Comparison of ENCODE assay signal across 30 mouse cellular contexts in the genomic region with DNA sequence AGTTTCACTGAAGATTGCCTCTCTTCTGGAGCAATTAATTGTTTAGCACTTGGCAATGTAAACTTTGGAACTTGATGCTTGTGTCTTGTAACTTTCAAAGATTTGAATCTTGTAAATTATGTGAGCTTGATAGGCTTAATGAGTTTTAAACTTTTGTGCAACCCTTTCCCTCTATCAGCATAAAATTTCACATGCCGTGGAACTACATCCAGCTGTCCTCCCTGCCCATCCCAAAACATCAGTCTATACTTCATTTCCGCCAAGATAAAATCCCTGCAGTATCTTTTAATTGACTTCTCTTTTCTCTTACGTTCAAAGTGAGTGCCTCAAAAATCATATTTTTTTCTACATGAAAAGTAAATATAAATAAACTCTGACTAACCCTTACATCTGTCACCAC.
"Had no signal": no experiment of that assay in that cellular context is flagged by ENCODE, and none has a peak within 500 bp of the region (broad histone marks: within the 10 kb centered on the region; RNA-seq: fewer than 3 reads in every experiment).

No protein-coding gene starts in this region.

- DNase-seq: layer of hippocampus, postnatal 36 days; left cerebral cortex, postnatal 4 days; liver; liver, embryonic 13.5 days; liver, postnatal 0 days; lung, adult 18-20 months; lung, postnatal 10 days; lung, postnatal 14 days; lung, postnatal 36 days; lung, postnatal 4 days; midbrain, embryonic 14.5 days had no signal

- H3K27ac ChIP-seq: left cerebral cortex, adult 2 months; limb, embryonic 10.5 days; limb, embryonic 12.5 days; limb, embryonic 13.5 days; limb, embryonic 15.5 days; liver, embryonic 12.5 days; liver, embryonic 13.5 days; liver, embryonic 14.5 days; liver, embryonic 15.5 days; macrophage; midbrain, embryonic 10.5 days; midbrain, embryonic 12.5 days; midbrain, embryonic 13.5 days; midbrain, embryonic 15.5 days; neural tube, embryonic 12.5 days had no signal

- H3K4me2 ChIP-seq: limb, embryonic 12.5 days; limb, embryonic 13.5 days; limb, embryonic 15.5 days; liver, embryonic 11.5 days; liver, embryonic 12.5 days; liver, embryonic 13.5 days; liver, embryonic 15.5 days; midbrain, embryonic 11.5 days; midbrain, embryonic 12.5 days; midbrain, embryonic 13.5 days; midbrain, embryonic 15.5 days; neural tube, embryonic 12.5 days had no signal

- ATAC-seq: liver, embryonic 12.5 days; liver, postnatal 0 days; midbrain, embryonic 13.5 days; midbrain, embryonic 15.5 days; midbrain, embryonic 16.5 days had no signal

- H3K4me1 ChIP-seq: limb, embryonic 10.5 days; limb, embryonic 12.5 days; limb, embryonic 13.5 days; limb, embryonic 15.5 days; liver, embryonic 12.5 days; liver, embryonic 13.5 days; liver, embryonic 15.5 days; megakaryocyte, embryonic 14.5 days; midbrain, embryonic 10.5 days; midbrain, embryonic 12.5 days; midbrain, embryonic 13.5 days; midbrain, embryonic 15.5 days; neural tube, embryonic 12.5 days had no signal

- H3K9ac ChIP-seq: limb, embryonic 12.5 days; limb, embryonic 13.5 days; limb, embryonic 15.5 days; liver, embryonic 12.5 days; liver, embryonic 13.5 days; liver, embryonic 14.5 days; liver, embryonic 15.5 days; liver, postnatal 0 days; midbrain, embryonic 12.5 days; midbrain, embryonic 13.5 days; midbrain, embryonic 15.5 days; neural tube, embryonic 12.5 days had no signal

- H3K27me3 ChIP-seq: limb, embryonic 12.5 days; limb, embryonic 13.5 days; limb, embryonic 15.5 days; liver, embryonic 12.5 days; liver, embryonic 13.5 days; liver, embryonic 15.5 days; megakaryocyte, embryonic 14.5 days; midbrain, embryonic 12.5 days; midbrain, embryonic 13.5 days; midbrain, embryonic 15.5 days; neural tube, embryonic 12.5 days had no signal

- H3K36me3 ChIP-seq: limb, embryonic 10.5 days; limb, embryonic 12.5 days; limb, embryonic 13.5 days; limb, embryonic 15.5 days; liver, embryonic 12.5 days; liver, embryonic 13.5 days; liver, embryonic 15.5 days; midbrain, embryonic 10.5 days; midbrain, embryonic 12.5 days; midbrain, embryonic 13.5 days; midbrain, embryonic 15.5 days; neural tube, embryonic 12.5 days had no signal

- H3K4me3 ChIP-seq: left cerebral cortex, adult 2 months; limb, embryonic 10.5 days; limb, embryonic 12.5 days; limb, embryonic 13.5 days; limb, embryonic 15.5 days; liver, embryonic 12.5 days; liver, embryonic 13.5 days; liver, embryonic 15.5 days; megakaryocyte, embryonic 14.5 days; midbrain, embryonic 10.5 days; midbrain, embryonic 12.5 days; midbrain, embryonic 13.5 days; midbrain, embryonic 15.5 days; myocyte; neural tube, embryonic 12.5 days had no signal

- H3K9me3 ChIP-seq: limb, embryonic 10.5 days; limb, embryonic 12.5 days; limb, embryonic 13.5 days; limb, embryonic 15.5 days; liver, embryonic 12.5 days; liver, embryonic 13.5 days; liver, embryonic 15.5 days; megakaryocyte, embryonic 14.5 days; midbrain, embryonic 10.5 days; midbrain, embryonic 12.5 days; midbrain, embryonic 13.5 days; midbrain, embryonic 15.5 days; neural tube, embryonic 12.5 days had no signal
